Mouse (Mus musculus) limb, embryonic 11.5 days (tissue): Measurements from ENCODE around the gene AY358078. TPM values are rescaled to one million over a fixed set of nuclear protein-coding genes. Genes with fewer than 3 reads are reported as not detected.
"Not testable (repeated sequence)": the region's sequence is repeated elsewhere in the genome, so short reads cannot be mapped to it uniquely, and the experiment has no call there.

ENCODE experiments used
- ATAC-seq: fragments of 200-750 bp; cut with Nextera tagmentation; 2 replicates; pipeline ENCODE4 v1.8.0; 2017; ENCODE audit warnings: low read depth; ENCODE audit not compliant: insufficient number of reproducible peaks, low FRiP score, low TSS enrichment
- DNase-seq: peaks from one replicate; pipeline ENCODE4 v3.0.0-alpha.2; 2015; ENCODE audit warnings: low spot score
- H3K27ac ChIP-seq: fragments of 300-500 bp; sonication (generic); replicated peaks from 2 replicates; pipeline ENCODE4 v1.5.1; 2014; ENCODE audit warnings: low read depth, mild to moderate bottlenecking, low read length
- H3K27me3 ChIP-seq: fragments of 300-500 bp; sonication (generic); 2 replicates; pipeline ENCODE4 v1.6.1; 2014; ENCODE audit warnings: mild to moderate bottlenecking, low read length, mixed read lengths; ENCODE audit not compliant: control insufficient read depth, insufficient read depth
- H3K36me3 ChIP-seq: fragments of 300-500 bp; sonication (generic); 2 replicates; pipeline ENCODE4 v1.6.1; 2014; ENCODE audit warnings: mild to moderate bottlenecking, low read length, moderate library complexity, mixed read lengths; ENCODE audit not compliant: control insufficient read depth, insufficient read depth
- H3K4me1 ChIP-seq: fragments of 300-500 bp; sonication (generic); 2 replicates; pipeline ENCODE4 v1.6.1; 2014; ENCODE audit warnings: low read length, mixed read lengths; ENCODE audit not compliant: control insufficient read depth, insufficient read depth
- H3K4me2 ChIP-seq: fragments of 300-500 bp; sonication (generic); 2 replicates; pipeline ENCODE4 v1.6.1; 2014; ENCODE audit warnings: low read depth, mild to moderate bottlenecking, moderate library complexity; ENCODE audit not compliant: severe bottlenecking
- H3K4me3 ChIP-seq: fragments of 300-500 bp; sonication (generic); 2 replicates; pipeline ENCODE4 v1.5.1; 2014; ENCODE audit warnings: low read depth, low read length
- H3K9ac ChIP-seq: fragments of 300-500 bp; sonication (generic); 2 replicates; pipeline ENCODE4 v1.6.1; 2014; ENCODE audit warnings: mild to moderate bottlenecking, low read length
- H3K9me3 ChIP-seq: fragments of 300-500 bp; sonication (generic); 2 replicates; pipeline ENCODE4 v1.6.1; 2016; ENCODE audit warnings: low read length; ENCODE audit not compliant: control insufficient read depth
- WGBS: fragments of 180-500 bp; shearing (Covaris S2); extraction: QIAGEN DNeasy Blood & Tissue Kit; methylation state at CpG from one replicate; pipeline ENCODE4 v1.1.7; 2014; 5-methylcytosine and 5-hydroxymethylcytosine counted together
- polyA plus RNA-seq: library from polyadenylated mRNA; unstranded; fragments of >200 nt; fragmentation: Nextera tagmentation; extraction: Ambion mirVana; gene quantifications from 2 replicates; pipeline ENCODE4 v1.2.1, GENCODE M21; 2014

AY358078 gene
- polyA plus RNA-seq, 1 experiment from 2014 or later = not detected

DNA sequence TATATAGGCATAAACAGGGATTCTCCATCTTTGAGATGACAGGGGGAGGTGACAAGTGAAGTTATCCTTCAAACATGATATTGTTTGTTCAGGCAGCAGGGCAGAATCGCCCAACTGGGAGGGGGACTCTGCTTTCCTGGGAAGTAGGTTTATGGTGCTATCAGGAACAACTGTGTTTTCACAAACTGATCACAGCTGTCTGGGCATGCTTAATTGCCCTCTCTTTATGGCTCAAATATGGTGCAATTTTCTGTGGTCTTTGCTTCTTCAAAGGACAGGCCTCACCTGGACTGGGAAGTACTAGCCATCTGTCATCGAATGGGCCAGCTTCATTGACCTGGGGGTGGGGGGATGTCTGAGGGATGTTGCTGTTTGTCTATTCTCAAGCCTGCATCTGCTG is 5.7 kb upstream of the AY358078 start:
- Histone ChIP-seq H3K4me2 (no peak overlapping the region), H3K9me3 (no peaks in the 10 kb centered on the region), H3K27me3 (no peaks in the 10 kb centered on the region), H3K36me3 (no peaks in the 10 kb centered on the region), H3K27ac (no peak overlapping the region), H3K9ac (no peak overlapping the region), H3K4me3 (no peak overlapping the region), H3K4me1 (no peaks in the 10 kb centered on the region)
- ATAC-seq (no peak), DNase-seq (no peak)
- 33% methylated on average over 2 of the region's 2 CpGs for WGBS

DNA sequence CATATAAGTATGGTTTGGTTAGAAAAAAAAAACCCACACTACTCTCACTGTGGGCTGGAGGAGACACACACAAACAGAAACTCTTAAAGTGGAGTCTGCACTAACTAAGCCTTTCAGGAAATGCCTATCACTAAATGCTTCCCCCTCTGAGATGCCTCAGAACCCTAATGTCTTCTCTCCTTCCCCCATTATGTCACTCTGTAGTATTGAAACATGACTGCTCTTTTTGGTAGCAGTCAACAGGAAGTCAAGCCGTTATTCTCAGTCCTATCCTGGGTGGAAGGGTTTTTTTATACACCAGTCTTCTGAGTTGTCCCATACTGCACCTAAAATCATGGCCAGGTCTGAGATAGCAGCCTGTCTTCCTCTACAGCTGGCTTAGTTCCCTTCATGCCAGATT is 26.8 kb downstream of the AY358078 start:
- Histone ChIP-seq H3K9me3 (no peaks in the 10 kb centered on the region), H3K9ac (no peak overlapping the region), H3K36me3 (no peaks in the 10 kb centered on the region), H3K4me2 (no peak overlapping the region), H3K4me1 (no peaks in the 10 kb centered on the region), H3K4me3 (no peak overlapping the region), H3K27me3 (no peaks in the 10 kb centered on the region), H3K27ac (no peak overlapping the region)
- WGBS = 64% methylated on average over 1 of the region's 1 CpGs
- no peak for DNase-seq
- ATAC-seq = no peak

DNA sequence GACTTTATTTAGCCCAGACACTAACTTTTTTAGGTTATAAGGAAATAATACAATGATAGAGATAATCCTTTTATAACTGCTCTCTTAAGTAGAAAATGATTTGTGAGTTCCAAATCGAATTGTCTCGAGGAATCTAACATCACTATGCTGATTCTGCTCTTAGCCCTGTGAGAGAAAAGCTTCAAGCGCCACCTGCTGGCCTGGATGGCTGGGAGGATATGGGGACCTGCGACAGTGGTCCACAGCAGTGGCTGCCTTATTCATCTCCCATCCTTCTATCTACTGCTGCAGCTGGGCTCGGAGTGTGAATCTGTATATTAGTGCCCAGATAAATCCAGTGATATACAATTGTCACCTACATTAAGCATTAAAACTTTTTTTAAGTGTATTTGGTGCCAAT is 28.0 kb downstream of the AY358078 start:
- not testable (repeated sequence) for H3K4me3 ChIP-seq, H3K36me3 ChIP-seq, H3K27ac ChIP-seq, H3K9ac ChIP-seq, H3K9me3 ChIP-seq, ATAC-seq, H3K4me1 ChIP-seq, DNase-seq, H3K27me3 ChIP-seq, H3K4me2 ChIP-seq
- WGBS = 32% methylated on average over 5 of the region's 5 CpGs

DNA sequence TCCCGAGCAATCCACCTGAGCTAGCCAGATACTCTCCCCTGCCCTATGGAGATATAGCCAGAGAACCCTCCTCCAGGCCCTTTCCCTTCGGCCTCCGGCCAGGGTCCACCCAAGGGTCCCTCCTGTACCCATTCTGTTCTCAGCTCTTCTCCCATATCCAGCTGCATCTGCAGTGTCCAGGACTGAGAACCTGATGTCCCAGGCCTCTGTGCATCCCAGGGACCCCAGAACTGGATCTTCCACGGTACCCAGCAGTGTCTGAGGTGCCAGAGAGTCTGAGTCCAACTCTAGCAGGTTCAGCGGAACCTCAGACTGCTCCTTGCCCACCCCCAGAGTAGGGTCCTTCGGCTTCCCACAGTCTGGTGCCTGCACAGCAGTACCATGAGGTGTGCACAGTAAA is 29.3 kb downstream of the AY358078 start:
- Histone ChIP-seq H3K27me3 (no peaks in the 10 kb centered on the region), H3K36me3 (no peaks in the 10 kb centered on the region), H3K4me2 (no peak overlapping the region), H3K4me3 (no peak overlapping the region), H3K4me1 (no peaks in the 10 kb centered on the region), H3K9me3 (no peaks in the 10 kb centered on the region), H3K9ac (no peak overlapping the region), H3K27ac (no peak overlapping the region)
- WGBS = 78% methylated on average over 6 of the region's 6 CpGs
- DNase-seq (no peak), ATAC-seq (no peak)

GRCm38 (mm10) chr14:51838480-51838879 is 38.6 kb downstream of the AY358078 start:
- H3K4me1 ChIP-seq, H3K4me3 ChIP-seq, H3K27ac ChIP-seq, H3K36me3 ChIP-seq, H3K27me3 ChIP-seq, ATAC-seq, H3K4me2 ChIP-seq, DNase-seq, H3K9ac ChIP-seq, H3K9me3 ChIP-seq: not testable (repeated sequence)
- 24% methylated on average over 2 of the region's 2 CpGs for WGBS

GRCm38 (mm10) chr14:51842250-51842649 is 42.4 kb downstream of the AY358078 start:
- ATAC-seq (no peak), DNase-seq (no peak)
- H3K4me3 ChIP-seq = no peak overlapping the region
- H3K36me3 ChIP-seq = no peaks in the 10 kb centered on the region
- no peak overlapping the region for H3K9ac ChIP-seq
- no peaks in the 10 kb centered on the region for H3K9me3 ChIP-seq
- H3K4me1 ChIP-seq = no peaks in the 10 kb centered on the region
- H3K27ac ChIP-seq = no peak overlapping the region
- H3K27me3 ChIP-seq = no peaks in the 10 kb centered on the region
- WGBS = 77% methylated on average over 1 of the region's 1 CpGs
- no peak overlapping the region for H3K4me2 ChIP-seq

- Histone ChIP-seq H3K27me3 (no peaks in the 10 kb centered on the region), H3K4me1 (no peaks in the 10 kb centered on the region), H3K4me2 (no peak overlapping the region), H3K9ac (no peak overlapping the region), H3K27ac (no peak overlapping the region), H3K4me3 (no peak overlapping the region), H3K9me3 (no peaks in the 10 kb centered on the region), H3K36me3 (no peaks in the 10 kb centered on the region)
- 98% methylated on average over 2 of the region's 2 CpGs for WGBS
- DNase-seq (no peak), ATAC-seq (no peak)
Measured at GRCm38 (mm10) chr14:51842781-51843180, 42.9 kb downstream of the AY358078 start.

DNA sequence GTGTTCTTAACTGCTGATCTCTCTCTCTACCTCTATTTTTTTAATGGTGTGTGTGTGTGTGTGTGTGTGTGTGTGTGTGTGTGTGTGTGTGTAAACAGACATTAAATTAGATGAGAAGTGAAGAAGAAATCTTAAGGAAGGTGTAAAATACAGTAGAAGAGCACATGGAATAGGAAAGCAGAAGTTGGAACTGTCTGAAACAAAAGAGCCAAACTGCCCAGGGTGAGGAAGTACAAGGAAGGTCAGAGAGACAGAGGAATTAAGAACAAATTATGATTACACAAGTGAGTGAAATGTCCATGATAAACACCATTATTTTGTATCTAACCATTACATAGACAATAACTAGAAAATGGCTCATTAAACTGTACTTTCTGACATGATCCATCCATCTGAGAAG is 44.0 kb downstream of the AY358078 start:
- ATAC-seq = no peak
- DNase-seq = no peak
- no peaks in the 10 kb centered on the region for H3K27me3 ChIP-seq
- H3K27ac ChIP-seq = no peak overlapping the region
- no peaks in the 10 kb centered on the region for H3K4me1 ChIP-seq
- H3K9me3 ChIP-seq = no peaks in the 10 kb centered on the region
- H3K36me3 ChIP-seq = no peaks in the 10 kb centered on the region
- no peak overlapping the region for H3K4me3 ChIP-seq
- no peak overlapping the region for H3K4me2 ChIP-seq
- H3K9ac ChIP-seq = no peak overlapping the region

DNA sequence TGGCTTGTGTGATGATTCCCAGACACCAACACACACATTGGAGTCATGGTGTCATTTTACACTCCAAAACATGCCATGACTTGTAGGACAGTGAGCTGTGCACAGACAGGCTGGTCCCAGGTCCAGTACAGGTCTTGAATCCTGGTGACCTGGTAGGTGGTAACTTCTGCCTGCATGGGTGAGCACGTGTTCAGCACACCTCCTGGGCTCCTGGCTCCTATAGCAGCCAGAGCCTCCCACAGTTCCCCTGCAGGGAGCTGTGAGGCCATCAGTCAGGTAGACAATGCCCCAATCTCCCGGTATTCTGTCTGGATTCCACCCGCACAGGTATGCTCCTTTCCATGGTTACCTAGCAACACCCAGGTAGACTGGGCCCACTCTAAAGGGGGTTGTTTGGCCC is 46.7 kb downstream of the AY358078 start:
- no peaks in the 10 kb centered on the region for H3K4me1 ChIP-seq
- H3K9ac ChIP-seq = no peak overlapping the region
- no peak overlapping the region for H3K4me3 ChIP-seq
- no peaks in the 10 kb centered on the region for H3K9me3 ChIP-seq
- no peak overlapping the region for H3K27ac ChIP-seq
- no peaks in the 10 kb centered on the region for H3K36me3 ChIP-seq
- no peak overlapping the region for H3K4me2 ChIP-seq
- 58% methylated on average over 3 of the region's 3 CpGs for WGBS
- ATAC-seq (no peak), DNase-seq (no peak)
- H3K27me3 ChIP-seq = no peaks in the 10 kb centered on the region
